Mouse (Mus musculus): ENCODE results near the gene Cyp2u1. TPM values are rescaled to one million over a fixed set of nuclear protein-coding genes. Genes with fewer than 3 reads are reported as not detected.

The Cyp2u1 gene
- polyA plus RNA-seq, 1 experiment from 2014 or later, result 2.5 TPM

GRCm38 (mm10) chr3:131327189-131327588 is 24.2 kb upstream of the Cyp2u1 start:
- Histone ChIP-seq H3K9me3 (replicated peaks) (no peaks in the 10 kb centered on the region; the same call in 1 of the 2 replicates), H3K4me1 (no peaks in the 10 kb centered on the region), H3K9ac (no peak overlapping the region), H3K36me3 (peaks cover 19% of the 10 kb centered on the region), H3K27ac (no peak overlapping the region), H3K27me3 (no peaks in the 10 kb centered on the region), H3K4me2 (no peak overlapping the region), H3K4me3 (replicated peaks) (no peak overlapping the region)
- 55% methylated on average over 7 of the region's 7 CpGs for WGBS
- no peak for ATAC-seq (replicated peaks; ENCODE audit: low FRiP score)

- 86% methylated on average over 4 of the region's 4 CpGs for WGBS
These were observed 23.6 kb upstream of the Cyp2u1 start for GRCm38 (mm10) chr3:131326637-131327036.

DNA sequence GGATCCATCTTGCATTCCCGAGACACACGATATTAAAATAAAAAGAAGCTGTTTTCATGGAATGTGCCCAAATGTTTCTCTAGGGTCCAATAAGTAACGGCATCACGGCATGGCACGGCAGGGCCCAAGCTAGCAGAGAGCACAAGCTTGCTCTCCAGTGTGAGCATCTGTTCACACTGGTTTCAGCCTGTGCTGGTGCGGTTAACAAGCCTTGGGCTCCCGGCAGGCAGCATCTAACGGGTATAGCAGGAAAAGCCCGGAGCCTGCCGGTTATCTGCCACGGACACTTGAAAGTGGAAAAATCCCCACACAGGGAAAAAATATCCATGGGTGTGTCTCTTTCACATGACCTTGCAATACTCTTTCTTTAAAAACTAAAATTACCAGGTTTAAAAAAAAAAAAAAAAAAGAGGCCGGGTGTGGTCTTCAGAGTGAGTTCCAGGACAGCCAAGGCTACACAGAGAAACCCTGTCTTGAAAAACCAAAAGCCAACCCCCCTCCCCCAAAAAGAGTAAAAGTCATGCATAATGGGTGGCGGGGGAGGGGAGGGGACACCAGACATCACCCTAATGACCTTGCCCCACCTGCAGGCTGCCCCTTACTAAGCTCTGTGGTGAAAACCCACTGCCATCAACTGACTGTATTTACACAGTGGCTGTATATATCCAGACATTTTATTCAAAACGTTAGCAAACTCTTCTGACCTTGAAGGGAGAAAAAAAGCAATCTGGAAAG is 19.2 kb upstream of the Cyp2u1 start:
- WGBS, result 80% methylated on average over 14 of the region's 14 CpGs
- no peak overlapping the region for H3K9ac ChIP-seq
- no peaks in the 10 kb centered on the region for H3K27me3 ChIP-seq
- H3K4me3 ChIP-seq (replicated peaks), result no peak overlapping the region
- no peak overlapping the region for H3K4me2 ChIP-seq
- no peak for ATAC-seq (replicated peaks; ENCODE audit: low FRiP score)
- no peaks in the 10 kb centered on the region for H3K4me1 ChIP-seq
- no peaks in the 10 kb centered on the region for H3K9me3 ChIP-seq (replicated peaks)
- H3K36me3 ChIP-seq, result no peaks in the 10 kb centered on the region
- H3K27ac ChIP-seq, result no peak overlapping the region

More at GRCm38 (mm10) chr3:131326637-131327036, 23.6 kb upstream of the Cyp2u1 start:
- no peak overlapping the region for H3K9ac ChIP-seq
- H3K27me3 ChIP-seq, result no peaks in the 10 kb centered on the region
- H3K36me3 ChIP-seq, result peaks cover 19% of the 10 kb centered on the region
- H3K4me2 ChIP-seq, result no peak overlapping the region
- H3K4me3 ChIP-seq (replicated peaks), result no peak overlapping the region
- no peak for ATAC-seq (replicated peaks; ENCODE audit: low FRiP score)
- H3K9me3 ChIP-seq (replicated peaks), result no peaks in the 10 kb centered on the region; the same call in 1 of the 2 replicates
- no peaks in the 10 kb centered on the region for H3K4me1 ChIP-seq
- H3K27ac ChIP-seq, result no peak overlapping the region

GRCm38 (mm10) chr3:131320184-131320583 is 17.2 kb upstream of the Cyp2u1 start:
- 6% methylated on average over 3 of the region's 3 CpGs for WGBS
- 0 out of 2 replicates have a peak, but pooled peaks have one; percentile 43 for ATAC-seq (replicated peaks; ENCODE audit: low FRiP score)
- H3K4me2 ChIP-seq, result no peak overlapping the region

DNA sequence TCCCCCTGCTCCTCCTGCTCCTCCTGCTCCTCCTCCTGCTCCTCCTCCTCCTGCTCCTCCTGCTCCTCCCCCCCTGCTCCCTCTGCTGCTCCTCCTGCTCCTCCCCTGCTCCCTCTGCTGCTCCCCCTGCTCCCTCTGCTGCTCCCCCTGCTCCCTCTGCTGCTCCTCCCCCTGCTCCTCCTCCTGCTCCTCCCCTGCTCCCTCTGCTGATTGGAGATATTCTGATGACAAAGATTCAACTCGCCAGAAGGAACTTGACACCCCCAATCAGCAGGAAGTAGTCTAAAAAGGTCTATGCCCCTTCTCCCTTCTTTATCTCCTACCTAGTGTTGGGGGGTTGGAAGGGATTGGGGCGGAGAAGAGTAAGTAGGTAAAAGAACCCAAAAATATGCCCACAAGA is 15.2 kb upstream of the Cyp2u1 start:
- Histone ChIP-seq H3K9ac (no peak overlapping the region), H3K9me3 (replicated peaks) (no peaks in the 10 kb centered on the region), H3K4me3 (replicated peaks) (no peak overlapping the region), H3K36me3 (no peaks in the 10 kb centered on the region), H3K27ac (no peak overlapping the region), H3K4me2 (no peak overlapping the region), H3K27me3 (no peaks in the 10 kb centered on the region), H3K4me1 (no peaks in the 10 kb centered on the region)
- WGBS, result 63% methylated on average over 2 of the region's 2 CpGs
- ATAC-seq (replicated peaks; ENCODE audit: low FRiP score), result no peak

More at GRCm38 (mm10) chr3:131320184-131320583, 17.2 kb upstream of the Cyp2u1 start:
- H3K9ac ChIP-seq, result no peak overlapping the region
- no peak overlapping the region for H3K27ac ChIP-seq
- no peak overlapping the region for H3K4me3 ChIP-seq (replicated peaks)
- H3K4me1 ChIP-seq, result no peaks in the 10 kb centered on the region
- H3K9me3 ChIP-seq (replicated peaks), result no peaks in the 10 kb centered on the region
- no peaks in the 10 kb centered on the region for H3K36me3 ChIP-seq
- H3K27me3 ChIP-seq, result no peaks in the 10 kb centered on the region

DNA sequence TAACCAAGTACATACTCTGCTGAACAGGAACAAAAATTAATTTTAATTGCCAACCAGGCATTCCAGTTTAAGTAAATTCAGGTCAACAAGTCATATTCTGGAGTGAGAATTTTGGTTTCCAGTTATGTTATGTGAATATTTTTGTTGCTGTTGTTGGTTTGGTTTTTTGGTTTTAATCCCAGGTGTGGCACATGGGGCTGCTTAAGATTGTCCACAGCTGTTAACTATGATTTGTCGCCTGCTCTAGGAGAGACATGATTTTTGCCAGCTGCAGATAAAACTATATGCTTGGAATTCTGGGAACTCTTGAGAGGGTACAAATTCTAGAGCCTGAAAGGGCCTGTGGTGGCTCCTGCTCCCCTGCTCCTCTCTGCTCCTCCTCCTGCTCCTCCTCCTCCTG is 14.1 kb upstream of the Cyp2u1 start:
- Histone ChIP-seq H3K36me3 (no peaks in the 10 kb centered on the region), H3K9ac (no peak overlapping the region), H3K4me1 (no peaks in the 10 kb centered on the region), H3K9me3 (replicated peaks) (no peaks in the 10 kb centered on the region), H3K4me2 (no peak overlapping the region), H3K27ac (no peak overlapping the region), H3K27me3 (no peaks in the 10 kb centered on the region), H3K4me3 (replicated peaks) (no peak overlapping the region)
- 85% methylated on average over 1 of the region's 1 CpGs for WGBS
- no peak for ATAC-seq (replicated peaks; ENCODE audit: low FRiP score)

GRCm38 (mm10) chr3:131315957-131316510 is 13.0 kb upstream of the Cyp2u1 start:
- Histone ChIP-seq H3K9ac (no peak overlapping the region), H3K27ac (no peak overlapping the region), H3K36me3 (no peaks in the 10 kb centered on the region), H3K9me3 (replicated peaks) (no peaks in the 10 kb centered on the region), H3K4me3 (replicated peaks) (no peak overlapping the region), H3K4me2 (no peak overlapping the region), H3K27me3 (no peaks in the 10 kb centered on the region), H3K4me1 (no peaks in the 10 kb centered on the region)
- ATAC-seq (replicated peaks; ENCODE audit: low FRiP score), result no peak
- 42% methylated on average over 4 of the region's 4 CpGs for WGBS

DNA sequence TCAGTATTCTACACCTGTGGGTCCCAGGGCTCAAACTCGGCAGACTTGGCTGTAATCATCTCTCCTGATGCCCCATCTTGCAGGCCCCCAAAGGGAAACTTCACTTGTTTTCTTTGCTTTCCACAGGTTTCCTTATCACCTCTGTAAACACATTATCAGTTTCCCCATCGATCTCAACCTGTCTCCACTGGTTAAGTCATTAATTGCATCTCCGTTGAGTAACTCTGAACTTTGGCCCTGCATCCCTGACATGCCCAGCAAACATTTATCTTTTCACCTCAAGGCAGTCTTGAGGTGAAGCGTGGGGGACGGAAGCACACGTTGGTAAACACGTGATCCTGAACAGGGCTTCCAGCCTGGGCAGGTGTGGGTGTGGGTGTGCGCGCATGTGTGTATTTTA is 9.3 kb upstream of the Cyp2u1 start:
- no peaks in the 10 kb centered on the region for H3K27me3 ChIP-seq
- no peak for ATAC-seq (replicated peaks; ENCODE audit: low FRiP score)
- WGBS, result 70% methylated on average over 9 of the region's 9 CpGs

DNA sequence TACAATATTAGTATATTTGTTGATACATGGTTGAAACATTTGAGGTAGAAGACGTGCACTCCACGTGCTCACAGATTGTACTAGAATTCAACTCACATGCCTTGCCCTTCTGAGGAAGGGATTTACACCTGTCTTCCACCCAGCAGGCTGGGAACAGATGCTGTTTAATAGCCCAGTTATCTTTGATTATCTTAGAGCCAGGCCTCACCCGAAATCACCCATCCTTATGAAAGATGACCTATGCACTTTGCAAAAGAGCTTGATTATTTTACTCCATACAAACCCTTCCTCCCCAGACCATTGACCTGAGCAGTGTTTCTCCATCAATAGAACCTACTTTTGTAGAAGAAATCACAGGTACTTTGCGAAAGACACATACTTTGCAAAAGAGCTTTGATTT is 7.5 kb upstream of the Cyp2u1 start:
- Histone ChIP-seq H3K4me2 (no peak overlapping the region), H3K4me3 (replicated peaks) (no peak overlapping the region), H3K36me3 (no peaks in the 10 kb centered on the region), H3K9me3 (replicated peaks) (peaks cover 13% of the 10 kb centered on the region), H3K27me3 (no peaks in the 10 kb centered on the region), H3K9ac (no peak overlapping the region), H3K27ac (no peak overlapping the region), H3K4me1 (no peaks in the 10 kb centered on the region)
- 82% methylated on average over 4 of the region's 4 CpGs for WGBS
- no peak for ATAC-seq (replicated peaks; ENCODE audit: low FRiP score)

More for the DNA sequence above, 9.3 kb upstream of the Cyp2u1 start:
- Histone ChIP-seq H3K4me1 (no peaks in the 10 kb centered on the region), H3K9ac (no peak overlapping the region), H3K4me2 (no peak overlapping the region), H3K27ac (no peak overlapping the region), H3K4me3 (replicated peaks) (no peak overlapping the region), H3K36me3 (no peaks in the 10 kb centered on the region), H3K9me3 (replicated peaks) (peaks cover 13% of the 10 kb centered on the region)

- H3K27me3 ChIP-seq, result 0 out of 2 replicates have a peak, but pooled peaks cover 6% of the 10 kb centered on the region
- no peaks in the 10 kb centered on the region for H3K36me3 ChIP-seq
- no peak overlapping the region for H3K9ac ChIP-seq
- no peak overlapping the region for H3K4me2 ChIP-seq
- no peak overlapping the region for H3K27ac ChIP-seq
- no peak for ATAC-seq (replicated peaks; ENCODE audit: low FRiP score)
- peaks cover 13% of the 10 kb centered on the region for H3K9me3 ChIP-seq (replicated peaks)
- peaks cover under 1% of the 10 kb centered on the region; the same call in 1 of the 2 replicates for H3K4me1 ChIP-seq
- no peak overlapping the region for H3K4me3 ChIP-seq (replicated peaks)
- whole genome bisulfite sequencing, result 86% methylated on average over 3 of the region's 3 CpGs
These were observed 4.8 kb upstream of the Cyp2u1 start for GRCm38 (mm10) chr3:131307811-131308210.

DNA sequence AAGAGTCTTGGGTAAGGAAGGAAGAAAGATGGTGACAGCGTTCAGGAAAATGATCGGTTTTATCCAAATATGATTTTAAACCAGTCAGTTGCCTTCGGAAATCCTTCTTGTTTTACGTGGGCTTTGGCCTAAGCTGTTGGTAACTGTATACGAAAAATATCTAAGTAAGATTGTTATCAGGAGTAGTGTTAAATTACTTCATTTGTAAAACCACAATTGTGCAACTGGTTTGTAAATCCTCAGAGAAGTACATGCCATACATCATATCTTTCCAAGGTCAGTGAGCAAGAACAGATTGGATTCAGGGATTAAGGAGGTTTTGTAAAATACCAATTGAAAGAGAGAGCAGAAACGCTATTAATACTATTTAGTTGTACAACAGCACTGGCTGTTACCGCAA is 3.2 kb upstream of the Cyp2u1 start:
- H3K4me3 ChIP-seq (replicated peaks), result no peak overlapping the region
- H3K4me2 ChIP-seq, result no peak overlapping the region
- no peak overlapping the region for H3K27ac ChIP-seq
- H3K4me1 ChIP-seq, result peaks cover 6% of the 10 kb centered on the region; the same call in 1 of the 2 replicates
- H3K9ac ChIP-seq, result no peak overlapping the region
- WGBS, result 86% methylated on average over 7 of the region's 7 CpGs
- peaks cover 13% of the 10 kb centered on the region for H3K9me3 ChIP-seq (replicated peaks)
- H3K36me3 ChIP-seq, result no peaks in the 10 kb centered on the region
- H3K27me3 ChIP-seq, result 0 out of 2 replicates have a peak, but pooled peaks cover 6% of the 10 kb centered on the region
- no peak for ATAC-seq (replicated peaks; ENCODE audit: low FRiP score)

- no peak for ATAC-seq (replicated peaks; ENCODE audit: low FRiP score)
These were observed 290 bp upstream of the Cyp2u1 start for GRCm38 (mm10) chr3:131303320-131303714.

More at GRCm38 (mm10) chr3:131303320-131303714, 290 bp upstream of the Cyp2u1 start:
- 0 out of 2 replicates have a peak overlapping the region, but pooled peaks have one; percentile 60 for H3K9ac ChIP-seq
- peaks cover 6% of the 10 kb centered on the region; the same call in 1 of the 2 replicates for H3K4me1 ChIP-seq
- peaks cover 6% of the 10 kb centered on the region; the same call in 1 of the 2 replicates for H3K9me3 ChIP-seq (replicated peaks)
- no peak overlapping the region for H3K27ac ChIP-seq
- peak overlapping the region; percentile 100 for H3K4me2 ChIP-seq
- peak overlapping the region; percentile 79 for H3K4me3 ChIP-seq (replicated peaks)
- 22% methylated on average over 5 of the region's 5 CpGs for WGBS
- H3K27me3 ChIP-seq, result 0 out of 2 replicates have a peak, but pooled peaks cover 6% of the 10 kb centered on the region
- no peaks in the 10 kb centered on the region for H3K36me3 ChIP-seq

Measured in kidney, embryonic 15.5 days (tissue).